Mouse (Mus musculus): ENCODE data around the gene Lcn12. TPM values are rescaled to one million over a fixed set of nuclear protein-coding genes. Genes with fewer than 3 reads are reported as not detected.

The Lcn12 gene
- not detected in 2 replicates for polyA plus RNA-seq (2016; fragmentation: Nextera tagmentation; extraction: Ambion mirVana)

DNA sequence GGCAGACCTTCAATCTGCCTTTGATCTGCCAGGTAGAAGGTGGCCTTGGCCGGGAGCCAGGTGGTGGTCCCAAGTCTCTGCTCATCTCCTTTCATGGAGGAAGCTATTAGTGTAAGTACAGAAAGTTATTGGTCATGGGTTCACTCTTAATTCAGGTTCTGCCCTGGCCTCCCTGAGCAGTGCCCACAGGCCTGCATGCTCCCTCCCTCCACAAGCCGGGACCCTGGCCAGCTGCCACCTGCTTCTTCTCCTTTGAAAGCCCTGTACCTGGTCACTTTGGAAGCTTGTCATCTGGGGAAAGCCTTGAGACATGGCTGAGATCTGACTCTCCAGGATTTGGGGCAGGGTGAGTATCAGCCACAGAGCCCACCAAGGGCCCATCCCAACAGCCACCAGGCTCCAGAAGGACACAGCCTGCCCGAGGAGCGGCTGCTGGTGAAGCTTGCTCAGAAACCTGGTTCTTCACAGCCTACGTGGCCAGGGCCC, at the start of gene Lcn12:
Lcn12 (minus strand) TSS at position 436 of the 486 bp plus-strand sequence.
- Histone ChIP-seq H3K4me3 (no peak within 1 kb of the TSS), H3K27me3 (replicated peaks; ENCODE audit: low read depth, poor library complexity, severe bottlenecking) (no peaks in the 10 kb centered on the region), H3K4me1 (peaks cover 10% of the 10 kb centered on the region; the same call in 1 of the 2 replicates), H3K9me3 (no peaks in the 10 kb centered on the region), H3K36me3 (replicated peaks) (no peaks in the 10 kb centered on the region), H3K27ac (replicated peaks) (no peak within 1 kb of the TSS)
- WGBS = 85% methylated on average over 5 of the region's 5 CpGs
- DNase-seq (ENCODE audit: low spot score) = no peak

DNA sequence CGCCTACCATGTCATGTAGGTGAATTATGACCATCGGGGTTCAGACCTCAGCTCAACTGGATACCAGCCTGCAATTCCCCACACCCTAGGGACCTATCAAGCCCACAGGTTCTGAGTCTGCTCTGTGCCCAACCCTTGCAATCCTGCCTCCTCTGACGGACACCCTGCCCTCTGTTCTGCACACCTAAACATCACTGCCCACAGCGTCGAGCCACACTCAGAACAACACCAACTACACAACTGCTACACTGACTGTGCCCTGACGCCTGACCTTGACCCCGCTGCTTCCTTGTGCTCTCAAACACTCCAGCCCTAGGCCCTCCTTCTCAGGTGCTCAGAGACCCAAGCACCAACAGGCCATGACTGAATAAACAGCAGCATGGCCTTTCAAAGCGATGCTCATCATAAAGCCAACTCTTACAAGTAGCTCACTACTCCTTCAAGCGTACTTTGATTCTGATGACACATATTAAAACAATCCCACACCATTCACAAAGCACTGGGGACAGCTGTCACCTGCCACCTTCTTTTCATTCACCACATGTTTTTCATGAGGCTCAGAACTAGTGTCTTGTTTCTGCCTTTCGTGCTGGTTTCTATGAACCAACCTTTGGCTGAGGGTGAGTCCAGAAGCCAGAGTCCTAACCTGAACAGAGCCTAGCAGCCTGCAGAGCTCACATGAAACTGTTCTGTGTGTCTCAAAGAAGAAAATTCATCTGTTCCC, 48.1 kb upstream of the Lcn12 start:
- WGBS = 88% methylated on average over 10 of the region's 10 CpGs
- Histone ChIP-seq H3K36me3 (replicated peaks) (peaks cover 54% of the 10 kb centered on the region), H3K27me3 (replicated peaks; ENCODE audit: low read depth, poor library complexity, severe bottlenecking) (no peaks in the 10 kb centered on the region), H3K9me3 (no peaks in the 10 kb centered on the region), H3K4me1 (peaks cover 21% of the 10 kb centered on the region), H3K4me3 (no peak overlapping the region), H3K27ac (replicated peaks) (no peak overlapping the region)
- no peak for DNase-seq (ENCODE audit: low spot score)

- no peaks in the 10 kb centered on the region for H3K9me3 ChIP-seq
- H3K27ac ChIP-seq (replicated peaks) = no peak overlapping the region
- 92% methylated on average over 4 of the region's 4 CpGs for WGBS
- no peak overlapping the region for H3K4me3 ChIP-seq
- H3K27me3 ChIP-seq (replicated peaks; ENCODE audit: low read depth, poor library complexity, severe bottlenecking) = no peaks in the 10 kb centered on the region
- no peak for DNase-seq (ENCODE audit: low spot score)
- H3K4me1 ChIP-seq = peaks cover 15% of the 10 kb centered on the region
- H3K36me3 ChIP-seq (replicated peaks) = peaks cover 66% of the 10 kb centered on the region
These were observed 46.8 kb upstream of the Lcn12 start for GRCm38 (mm10) chr2:25540541-25540948.

DNA sequence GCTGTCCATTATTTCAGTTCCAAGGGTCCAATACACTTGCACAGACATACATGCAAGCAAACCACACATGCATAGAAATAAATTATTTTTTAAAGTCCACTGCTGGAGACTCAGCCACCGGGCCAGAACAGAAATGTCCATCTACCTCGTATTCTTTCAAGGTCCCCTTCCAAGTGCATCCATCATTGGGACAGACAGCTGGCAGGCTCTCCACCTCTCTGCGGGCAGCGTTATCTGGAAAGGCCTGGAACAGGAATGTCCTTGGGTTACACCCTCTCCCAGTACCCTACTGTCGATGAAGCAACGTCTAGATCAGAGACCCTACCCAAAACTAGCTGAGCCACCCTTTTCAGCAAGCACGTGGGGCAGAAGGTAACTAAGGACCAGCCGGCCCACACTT, 42.8 kb upstream of the Lcn12 start:
- Histone ChIP-seq H3K27me3 (replicated peaks; ENCODE audit: low read depth, poor library complexity, severe bottlenecking) (no peaks in the 10 kb centered on the region), H3K4me3 (no peak overlapping the region), H3K4me1 (no peaks in the 10 kb centered on the region; the same call in 1 of the 2 replicates), H3K27ac (replicated peaks) (no peak overlapping the region), H3K9me3 (no peaks in the 10 kb centered on the region), H3K36me3 (replicated peaks) (peaks cover 92% of the 10 kb centered on the region)
- no peak for DNase-seq (ENCODE audit: low spot score)
- 92% methylated on average over 8 of the region's 8 CpGs for whole genome bisulfite sequencing

- H3K4me1 ChIP-seq = no peaks in the 10 kb centered on the region
- no peaks in the 10 kb centered on the region for H3K9me3 ChIP-seq
- no peaks in the 10 kb centered on the region for H3K27me3 ChIP-seq (replicated peaks; ENCODE audit: low read depth, poor library complexity, severe bottlenecking)
- DNase-seq (ENCODE audit: low spot score) = no peak
- H3K36me3 ChIP-seq (replicated peaks) = peaks cover 99% of the 10 kb centered on the region
- WGBS = 96% methylated on average over 2 of the region's 2 CpGs
- H3K27ac ChIP-seq (replicated peaks) = no peak overlapping the region
- H3K4me3 ChIP-seq = no peak overlapping the region
These were observed 41.1 kb upstream of the Lcn12 start for GRCm38 (mm10) chr2:25534866-25535182.

DNA sequence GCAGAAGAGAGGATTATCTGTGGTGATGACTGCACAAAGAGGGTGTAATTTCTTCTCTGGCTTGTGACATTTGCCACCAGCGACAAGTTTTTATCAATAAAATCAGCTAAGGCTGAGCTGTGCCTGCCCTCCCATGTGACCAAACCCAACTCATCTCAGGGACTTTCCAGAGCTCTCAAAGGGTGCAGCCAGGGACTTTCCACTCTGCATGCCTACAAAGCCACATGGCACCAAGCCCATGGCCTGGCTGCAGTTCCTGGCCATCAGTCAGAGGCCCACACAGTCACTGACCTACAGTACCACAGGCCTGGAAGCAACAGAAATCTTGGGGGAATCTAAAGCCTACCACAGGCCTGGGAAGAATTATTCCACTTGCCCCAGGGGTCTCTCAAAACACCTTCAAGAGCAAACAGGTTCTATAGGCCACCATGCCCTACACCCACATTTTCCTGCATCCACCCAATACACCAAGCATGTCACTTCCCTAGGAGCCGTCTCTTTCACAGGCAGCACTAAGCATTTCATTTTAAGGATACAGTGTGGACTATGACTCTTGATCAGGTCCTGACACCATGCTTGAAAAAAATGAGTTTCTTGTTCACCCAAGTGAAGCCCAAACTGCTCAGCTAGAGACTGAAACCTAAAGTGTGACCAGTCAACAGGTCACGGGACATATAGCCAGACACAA, 40.6 kb upstream of the Lcn12 start:
- 86% methylated on average over 3 of the region's 3 CpGs for WGBS
- Histone ChIP-seq H3K4me1 (no peaks in the 10 kb centered on the region), H3K4me3 (no peak overlapping the region), H3K27me3 (replicated peaks; ENCODE audit: low read depth, poor library complexity, severe bottlenecking) (no peaks in the 10 kb centered on the region), H3K9me3 (no peaks in the 10 kb centered on the region), H3K36me3 (replicated peaks) (peaks cover 99% of the 10 kb centered on the region), H3K27ac (replicated peaks) (no peak overlapping the region)
- DNase-seq (ENCODE audit: low spot score) = no peak

GRCm38 (mm10) chr2:25533707-25534106, 40.0 kb upstream of the Lcn12 start:
- Histone ChIP-seq H3K27me3 (replicated peaks; ENCODE audit: low read depth, poor library complexity, severe bottlenecking) (no peaks in the 10 kb centered on the region), H3K27ac (replicated peaks) (no peak overlapping the region), H3K4me3 (no peak overlapping the region), H3K9me3 (no peaks in the 10 kb centered on the region), H3K4me1 (no peaks in the 10 kb centered on the region), H3K36me3 (replicated peaks) (peaks cover 100% of the 10 kb centered on the region)
- DNase-seq (ENCODE audit: low spot score) = no peak
- WGBS = 89% methylated on average over 2 of the region's 2 CpGs

GRCm38 (mm10) chr2:25526510-25527302, 33.0 kb upstream of the Lcn12 start:
- H3K4me3 ChIP-seq = no peak overlapping the region
- H3K27ac ChIP-seq (replicated peaks) = no peak overlapping the region
- 89% methylated on average over 9 of the region's 9 CpGs for WGBS
- no peaks in the 10 kb centered on the region for H3K27me3 ChIP-seq (replicated peaks; ENCODE audit: low read depth, poor library complexity, severe bottlenecking)
- no peaks in the 10 kb centered on the region for H3K9me3 ChIP-seq
- DNase-seq (ENCODE audit: low spot score) = no peak
- no peaks in the 10 kb centered on the region for H3K4me1 ChIP-seq
- peaks cover 98% of the 10 kb centered on the region for H3K36me3 ChIP-seq (replicated peaks)

- 0 out of 2 replicates have a peak, but pooled peaks cover 4% of the 10 kb centered on the region for H3K4me1 ChIP-seq
- WGBS = 67% methylated on average over 3 of the region's 3 CpGs
- H3K27ac ChIP-seq (replicated peaks) = no peak overlapping the region
These were observed 16.2 kb upstream of the Lcn12 start for GRCm38 (mm10) chr2:25509912-25510311.

GRCm38 (mm10) chr2:25506964-25507363, 13.3 kb upstream of the Lcn12 start:
- no peaks in the 10 kb centered on the region for H3K27me3 ChIP-seq (replicated peaks; ENCODE audit: low read depth, poor library complexity, severe bottlenecking)
- peaks cover 41% of the 10 kb centered on the region for H3K36me3 ChIP-seq (replicated peaks)
- no peak overlapping the region for H3K4me3 ChIP-seq
- WGBS = 45% methylated on average over 5 of the region's 5 CpGs
- H3K27ac ChIP-seq (replicated peaks) = no peak overlapping the region
- H3K9me3 ChIP-seq = no peaks in the 10 kb centered on the region
- H3K4me1 ChIP-seq = peaks cover 8% of the 10 kb centered on the region
- no peak for DNase-seq (ENCODE audit: low spot score)

More at GRCm38 (mm10) chr2:25509912-25510311, 16.2 kb upstream of the Lcn12 start:
- no peaks in the 10 kb centered on the region for H3K9me3 ChIP-seq
- no peaks in the 10 kb centered on the region for H3K27me3 ChIP-seq (replicated peaks; ENCODE audit: low read depth, poor library complexity, severe bottlenecking)
- no peak overlapping the region for H3K4me3 ChIP-seq
- H3K36me3 ChIP-seq (replicated peaks) = peaks cover 13% of the 10 kb centered on the region
- DNase-seq (ENCODE audit: low spot score) = no peak

- no peak overlapping the region for H3K27ac ChIP-seq (replicated peaks)
- no peaks in the 10 kb centered on the region for H3K27me3 ChIP-seq (replicated peaks; ENCODE audit: low read depth, poor library complexity, severe bottlenecking)
- no peak overlapping the region for H3K4me3 ChIP-seq
- H3K36me3 ChIP-seq (replicated peaks) = peaks cover 41% of the 10 kb centered on the region
- 89% methylated on average over 4 of the region's 4 CpGs for WGBS
- no peak for DNase-seq (ENCODE audit: low spot score)
- no peaks in the 10 kb centered on the region for H3K9me3 ChIP-seq
- H3K4me1 ChIP-seq = peaks cover 17% of the 10 kb centered on the region
These were observed 12.1 kb upstream of the Lcn12 start for GRCm38 (mm10) chr2:25505860-25506259.

- H3K36me3 ChIP-seq (replicated peaks) = peaks cover 41% of the 10 kb centered on the region
- no peak for DNase-seq (ENCODE audit: low spot score)
- H3K27ac ChIP-seq (replicated peaks) = no peak overlapping the region
- peaks cover 20% of the 10 kb centered on the region for H3K4me1 ChIP-seq
- no peaks in the 10 kb centered on the region for H3K27me3 ChIP-seq (replicated peaks; ENCODE audit: low read depth, poor library complexity, severe bottlenecking)
- no peaks in the 10 kb centered on the region for H3K9me3 ChIP-seq
- WGBS = 90% methylated on average over 1 of the region's 1 CpGs
- H3K4me3 ChIP-seq = no peak overlapping the region
These were observed 11.3 kb upstream of the Lcn12 start for GRCm38 (mm10) chr2:25505000-25505399.
